Mouse (Mus musculus): ENCODE results near the gene Pycard. TPM values are rescaled to one million over a fixed set of nuclear protein-coding genes. Genes with fewer than 3 reads are reported as not detected.

The Pycard gene
- total and polyA plus RNA-seq, 2 experiments = 2.8 to 5.0 TPM

GRCm38 (mm10) chr7:128009715-128010340 lies 16.2 kb upstream of the Pycard start:
- H3K9ac ChIP-seq (ENCODE audit: low read depth, low read length) = peak overlapping the region; percentile 76
- H3K36me3 ChIP-seq (ENCODE audit: control insufficient read depth, insufficient read depth, low read length) = no peaks in the 10 kb centered on the region
- H3K4me3 ChIP-seq (ENCODE audit: insufficient read depth, low read depth, low read length) = peak overlapping the region; percentile 51
- no peaks in the 10 kb centered on the region for H3K27me3 ChIP-seq (ENCODE audit: control insufficient read depth, insufficient read depth, low read length)
- DNase-seq (ENCODE audit: extremely low read depth, low read depth, low spot score) = peak; percentile 80
- TF ChIP-seq POLR2A (IDR thresholded peaks at IDR 0.05; ENCODE audit: extremely low read depth, insufficient read depth, low read length) (0 out of 2 replicates have a peak, but pooled peaks have one; percentile 39), CTCF (IDR thresholded peaks at IDR 0.05; ENCODE audit: low read depth, low read length) (0 out of 2 replicates have a peak, but pooled peaks have one; percentile 19)
- peaks cover 4% of the 10 kb centered on the region; the same call in 1 of the 2 replicates for H3K4me1 ChIP-seq (ENCODE audit: control insufficient read depth, insufficient read depth, low read length)
- peak overlapping the region; percentile 41 for H3K27ac ChIP-seq (replicated peaks; ENCODE audit: insufficient read depth, low read depth, low read length)
- 42% methylated on average over 40 of the region's 40 CpGs for WGBS
- H3K79me2 ChIP-seq (ENCODE audit: control insufficient read depth, insufficient read depth, low read length) = no peaks in the 10 kb centered on the region

DNA sequence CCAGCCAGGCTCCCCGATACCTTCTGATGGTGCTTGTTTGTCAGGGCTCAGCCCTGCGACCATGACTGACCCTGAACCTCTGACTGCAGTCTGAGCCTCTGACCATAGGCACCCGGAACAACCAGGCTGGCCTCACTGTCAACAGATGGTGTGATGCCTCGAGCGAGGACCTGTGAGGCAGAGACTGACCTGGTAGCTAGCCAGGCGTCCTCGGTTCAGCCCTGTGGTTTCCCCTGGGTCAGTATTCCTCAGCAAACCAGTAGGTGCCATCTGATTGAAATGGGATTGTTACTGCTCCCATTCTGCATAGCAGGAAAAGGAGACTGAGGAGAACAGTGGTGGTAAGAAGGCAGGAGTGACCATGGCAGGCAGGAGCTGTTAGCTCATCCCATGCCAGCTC lies 12.5 kb upstream of the Pycard start:
- Histone ChIP-seq H3K4me3 (ENCODE audit: insufficient read depth, low read depth, low read length) (no peak overlapping the region), H3K4me1 (ENCODE audit: control insufficient read depth, insufficient read depth, low read length) (peaks cover 4% of the 10 kb centered on the region; the same call in 1 of the 2 replicates), H3K9ac (ENCODE audit: low read depth, low read length) (no peak overlapping the region), H3K27ac (replicated peaks; ENCODE audit: insufficient read depth, low read depth, low read length) (no peak overlapping the region), H3K36me3 (ENCODE audit: control insufficient read depth, insufficient read depth, low read length) (no peaks in the 10 kb centered on the region), H3K79me2 (ENCODE audit: control insufficient read depth, insufficient read depth, low read length) (no peaks in the 10 kb centered on the region), H3K27me3 (ENCODE audit: control insufficient read depth, insufficient read depth, low read length) (no peaks in the 10 kb centered on the region)
- 69% methylated on average over 7 of the region's 7 CpGs for WGBS
- no peak for DNase-seq (ENCODE audit: extremely low read depth, low read depth, low spot score)
- TF ChIP-seq CTCF (IDR thresholded peaks at IDR 0.05; ENCODE audit: low read depth, low read length) (no peak), POLR2A (IDR thresholded peaks at IDR 0.05; ENCODE audit: extremely low read depth, insufficient read depth, low read length) (no peak)

DNA sequence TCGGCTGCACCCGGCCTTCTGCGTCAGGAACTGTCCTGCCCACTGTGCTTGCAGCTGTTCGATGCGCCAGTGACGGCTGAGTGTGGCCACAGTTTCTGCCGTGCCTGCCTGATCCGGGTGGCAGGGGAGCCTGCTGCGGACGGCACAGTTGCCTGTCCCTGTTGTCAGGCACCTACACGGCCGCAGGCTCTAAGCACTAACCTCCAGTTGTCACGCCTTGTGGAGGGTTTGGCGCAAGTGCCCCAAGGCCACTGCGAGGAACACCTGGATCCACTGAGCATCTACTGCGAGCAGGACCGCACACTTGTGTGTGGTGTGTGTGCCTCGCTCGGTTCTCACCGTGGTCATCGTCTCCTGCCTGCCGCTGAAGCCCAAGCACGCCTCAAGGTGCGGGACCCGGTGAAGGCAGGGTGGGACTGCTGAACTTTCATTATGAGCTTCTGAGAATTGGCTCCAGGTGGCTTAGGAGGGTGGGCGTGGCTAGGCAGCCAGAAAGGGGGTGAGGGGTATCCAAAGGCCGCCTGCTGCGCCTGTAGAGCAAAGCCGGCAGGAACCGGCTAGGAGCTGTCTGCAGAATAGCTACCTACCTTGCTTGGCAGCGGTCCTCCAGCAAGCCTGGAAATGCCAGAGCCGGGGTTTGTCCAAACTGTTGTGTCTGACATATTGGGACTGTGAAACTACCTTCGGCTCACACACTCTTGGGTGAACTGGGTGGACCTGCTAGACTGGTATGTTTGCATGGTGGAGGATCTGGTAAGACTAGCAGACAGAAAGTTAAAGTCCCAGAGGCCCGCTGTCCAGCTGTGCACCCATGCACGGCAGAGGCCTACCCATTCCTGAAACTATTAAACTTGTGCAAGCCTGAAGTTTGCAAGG lies 11.1 kb upstream of the Pycard start:
- H3K4me3 ChIP-seq (ENCODE audit: insufficient read depth, low read depth, low read length) = no peak overlapping the region
- TF ChIP-seq POLR2A (IDR thresholded peaks at IDR 0.05; ENCODE audit: extremely low read depth, insufficient read depth, low read length) (no peak), CTCF (IDR thresholded peaks at IDR 0.05; ENCODE audit: low read depth, low read length) (no peak)
- H3K36me3 ChIP-seq (ENCODE audit: control insufficient read depth, insufficient read depth, low read length) = no peaks in the 10 kb centered on the region
- no peaks in the 10 kb centered on the region for H3K79me2 ChIP-seq (ENCODE audit: control insufficient read depth, insufficient read depth, low read length)
- DNase-seq (ENCODE audit: extremely low read depth, low read depth, low spot score) = no peak
- H3K27me3 ChIP-seq (ENCODE audit: control insufficient read depth, insufficient read depth, low read length) = no peaks in the 10 kb centered on the region
- H3K27ac ChIP-seq (replicated peaks; ENCODE audit: insufficient read depth, low read depth, low read length) = no peak overlapping the region
- no peak overlapping the region for H3K9ac ChIP-seq (ENCODE audit: low read depth, low read length)
- peaks cover 3% of the 10 kb centered on the region; the same call in 1 of the 2 replicates for H3K4me1 ChIP-seq (ENCODE audit: control insufficient read depth, insufficient read depth, low read length)
- 69% methylated on average over 35 of the region's 35 CpGs for WGBS

GRCm38 (mm10) chr7:128004150-128004486 lies 10.5 kb upstream of the Pycard start:
- H3K9ac ChIP-seq (ENCODE audit: low read depth, low read length) = no peak overlapping the region
- H3K27me3 ChIP-seq (ENCODE audit: control insufficient read depth, insufficient read depth, low read length) = no peaks in the 10 kb centered on the region
- no peaks in the 10 kb centered on the region for H3K79me2 ChIP-seq (ENCODE audit: control insufficient read depth, insufficient read depth, low read length)
- TF ChIP-seq CTCF (IDR thresholded peaks at IDR 0.05; ENCODE audit: low read depth, low read length) (no peak), POLR2A (IDR thresholded peaks at IDR 0.05; ENCODE audit: extremely low read depth, insufficient read depth, low read length) (no peak)
- H3K4me3 ChIP-seq (ENCODE audit: insufficient read depth, low read depth, low read length) = no peak overlapping the region
- peaks cover 2% of the 10 kb centered on the region; the same call in 1 of the 2 replicates for H3K4me1 ChIP-seq (ENCODE audit: control insufficient read depth, insufficient read depth, low read length)
- H3K27ac ChIP-seq (replicated peaks; ENCODE audit: insufficient read depth, low read depth, low read length) = no peak overlapping the region
- H3K36me3 ChIP-seq (ENCODE audit: control insufficient read depth, insufficient read depth, low read length) = no peaks in the 10 kb centered on the region
- DNase-seq (ENCODE audit: extremely low read depth, low read depth, low spot score) = no peak
- 92% methylated on average over 5 of the region's 5 CpGs for WGBS

GRCm38 (mm10) chr7:128003688-128004087 lies 10.0 kb upstream of the Pycard start, which contains the start of gene Trim72:
Gene Trim72, plus strand, starts transcription at chr7:128003949.
- no peak for DNase-seq (ENCODE audit: extremely low read depth, low read depth, low spot score)
- H3K27me3 ChIP-seq (ENCODE audit: control insufficient read depth, insufficient read depth, low read length) = no peaks in the 10 kb centered on the region
- TF ChIP-seq POLR2A (IDR thresholded peaks at IDR 0.05; ENCODE audit: extremely low read depth, insufficient read depth, low read length) (no peak), CTCF (IDR thresholded peaks at IDR 0.05; ENCODE audit: low read depth, low read length) (no peak)
- H3K27ac ChIP-seq (replicated peaks; ENCODE audit: insufficient read depth, low read depth, low read length) = no peak within 1 kb of the TSS
- no peaks in the 10 kb centered on the region for H3K36me3 ChIP-seq (ENCODE audit: control insufficient read depth, insufficient read depth, low read length)
- H3K79me2 ChIP-seq (ENCODE audit: control insufficient read depth, insufficient read depth, low read length) = no peaks in the 10 kb centered on the region
- H3K9ac ChIP-seq (ENCODE audit: low read depth, low read length) = no peak within 1 kb of the TSS
- WGBS = 89% methylated on average over 2 of the region's 2 CpGs
- H3K4me1 ChIP-seq (ENCODE audit: control insufficient read depth, insufficient read depth, low read length) = no peaks in the 10 kb centered on the region
- no peak within 1 kb of the TSS for H3K4me3 ChIP-seq (ENCODE audit: insufficient read depth, low read depth, low read length)

Measured in liver, adult 2 months (tissue).